Comparison of ENCODE assay signal across 8 mouse cellular contexts in the genomic region with DNA sequence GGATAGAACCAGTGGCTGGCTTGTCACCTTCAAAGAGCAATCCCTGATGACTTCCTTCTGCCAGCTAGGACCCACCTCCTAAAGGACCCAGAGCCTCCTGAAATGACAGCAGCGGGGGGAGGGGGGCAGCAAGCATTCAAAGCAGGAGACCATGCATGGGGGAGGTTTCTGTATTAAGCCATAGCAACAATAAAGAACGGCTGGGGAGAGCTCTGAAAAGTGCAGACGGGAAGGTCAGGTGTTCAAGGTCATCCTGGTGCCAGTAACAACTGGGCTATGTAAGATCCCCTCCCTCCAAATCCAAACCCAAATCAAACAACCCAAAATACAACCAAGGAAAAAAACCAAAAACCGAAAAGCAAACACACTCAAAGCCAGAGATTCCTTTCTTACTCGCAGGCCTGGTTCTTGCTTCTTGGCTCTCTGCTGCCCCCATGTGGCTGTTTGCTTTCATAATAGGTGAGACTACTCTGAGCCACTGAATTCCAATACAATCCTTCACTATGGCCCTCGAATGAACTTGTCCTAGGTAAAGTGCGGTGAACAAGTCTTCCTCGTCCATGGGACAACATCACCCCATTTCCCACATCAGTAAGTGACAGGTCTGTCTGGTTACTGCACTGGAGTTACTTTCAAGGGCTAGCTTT. TPM values are rescaled to one million over a fixed set of nuclear protein-coding genes. Genes with fewer than 3 reads are reported as not detected.
A peak's percentile ranks its signal among the peaks of the same experiment; 100 is the strongest.
DNase-seq lines count a peak whose midpoint lies in the region; ATAC-seq and TF ChIP-seq lines count a peak whose summit lies in the region.

No protein-coding gene starts in this region.

- ATAC-seq in activated CD4-positive, CD25-positive, alpha-beta regulatory T cell, adult 4 months: peak; percentile 54
- peak; percentile 69 for ATAC-seq in common myeloid progenitor, adult 5-6 weeks (replicated peaks; ENCODE audit: low read depth, poor library complexity, severe bottlenecking)
- peak; percentile 68 for ATAC-seq in megakaryocyte-erythroid progenitor cell, adult 5-6 weeks (replicated peaks; ENCODE audit: low FRiP score, low TSS enrichment, poor library complexity, severe bottlenecking)

- TF ChIP-seq CTCF in left cerebral cortex, adult 2 months (IDR thresholded peaks at IDR 0.05): peak; percentile 84

- peak; percentile 47 for DNase-seq in gastrocnemius, postnatal 25 days
- peak; percentile 96 for DNase-seq in induced T-regulatory cell, adult 2 months (ENCODE audit: low read depth)
- DNase-seq in left cerebral cortex, adult 2 months (ENCODE audit: extremely low spot score in 1 of 2, low spot score in 2 of 2): peak; percentile 81 to 88
- peak; percentile 75 for DNase-seq in right cerebral cortex, postnatal 25 days
- DNase-seq in urinary bladder, postnatal 25 days (ENCODE audit: low spot score): peak; percentile 95

- H3K27ac ChIP-seq in left cerebral cortex, adult 2 months: no peak overlapping the region

- H3K4me3 ChIP-seq in left cerebral cortex, adult 2 months: no peak overlapping the region

- intact Hi-C loops in left cerebral cortex, adult 2 months (cut with DNase I): loop anchor here (1.0 to 10.0 kb wide), 4 partner anchors 169 to 452 kb away; partner anchors contain the start of gene Olfr1380

RNA-seq across cellular contexts. Expression of gene Olfr1396, which starts 11.5 kb away (rescaled TPM):
- polyA plus RNA-seq in activated CD4-positive, CD25-positive, alpha-beta regulatory T cell, adult 4 months (2017; shearing (Covaris generic)): under 1 TPM; 0.15 to 0.37 TPM
- not detected in 2 replicates for total RNA-seq in common myeloid progenitor, adult 5-6 weeks (2017)
- not detected for total RNA-seq in gastrocnemius, postnatal 25 days (2021)
- not detected for total RNA-seq in left cerebral cortex, adult 2 months (2021)
- total RNA-seq in megakaryocyte-erythroid progenitor cell, adult 5-6 weeks (2014; fragmentation: Nextera tagmentation): not detected in 2 replicates
- not detected in 2 replicates for total RNA-seq in megakaryocyte-erythroid progenitor cell, adult 5-6 weeks (2017)

RNA-seq across cellular contexts. Expression of gene Ifi47, which starts 26.8 kb away (rescaled TPM):
- polyA plus RNA-seq in activated CD4-positive, CD25-positive, alpha-beta regulatory T cell, adult 4 months (2017; shearing (Covaris generic)): 100 to 1,000 TPM; 399 to 513 TPM
- 58.3 and 68.1 TPM in 2 replicates for total RNA-seq in common myeloid progenitor, adult 5-6 weeks (2017)
- 1 to 10 TPM in 1 of 2 experiments, under 1 TPM in 1; 0.56 to 1.1 TPM for total RNA-seq in gastrocnemius, postnatal 25 days (2021)
- under 1 TPM; 0.45 to 0.68 TPM for total RNA-seq in left cerebral cortex, adult 2 months (2021)
- 28.1 and 33.1 TPM in 2 replicates for total RNA-seq in megakaryocyte-erythroid progenitor cell, adult 5-6 weeks (2014; fragmentation: Nextera tagmentation)
- total RNA-seq in megakaryocyte-erythroid progenitor cell, adult 5-6 weeks (2017): 31.3 and 32.6 TPM in 2 replicates

RNA-seq across cellular contexts. Expression of gene Olfr1395, which starts 38.9 kb away (rescaled TPM):
- polyA plus RNA-seq in activated CD4-positive, CD25-positive, alpha-beta regulatory T cell, adult 4 months (2017; shearing (Covaris generic)): under 1 TPM in 1 of 2 experiments, not detected in 1; 0.12 TPM
- not detected in 2 replicates for total RNA-seq in common myeloid progenitor, adult 5-6 weeks (2017)
- total RNA-seq in gastrocnemius, postnatal 25 days (2021): not detected
- not detected for total RNA-seq in left cerebral cortex, adult 2 months (2021)
- total RNA-seq in megakaryocyte-erythroid progenitor cell, adult 5-6 weeks (2014; fragmentation: Nextera tagmentation): not detected in 2 replicates
- total RNA-seq in megakaryocyte-erythroid progenitor cell, adult 5-6 weeks (2017): not detected in 2 replicates

RNA-seq across cellular contexts. Expression of gene Tgtp2, which starts 39.2 kb away (rescaled TPM):
- 100 to 1,000 TPM; 351 to 409 TPM for polyA plus RNA-seq in activated CD4-positive, CD25-positive, alpha-beta regulatory T cell, adult 4 months (2017; shearing (Covaris generic))
- 190 and 320 TPM in 2 replicates for total RNA-seq in common myeloid progenitor, adult 5-6 weeks (2017)
- under 1 TPM; 0.28 to 0.38 TPM for total RNA-seq in gastrocnemius, postnatal 25 days (2021)
- total RNA-seq in left cerebral cortex, adult 2 months (2021): under 1 TPM in 1 of 2 experiments, not detected in 1; 0.50 TPM
- 29.8 and 46.3 TPM in 2 replicates for total RNA-seq in megakaryocyte-erythroid progenitor cell, adult 5-6 weeks (2014; fragmentation: Nextera tagmentation)
- total RNA-seq in megakaryocyte-erythroid progenitor cell, adult 5-6 weeks (2017): 234 and 352 TPM in 2 replicates

RNA-seq across cellular contexts. Expression of gene Olfr1394, which starts 51.0 kb away (rescaled TPM):
- polyA plus RNA-seq in activated CD4-positive, CD25-positive, alpha-beta regulatory T cell, adult 4 months (2017; shearing (Covaris generic)): not detected
- not detected in 2 replicates for total RNA-seq in common myeloid progenitor, adult 5-6 weeks (2017)
- total RNA-seq in gastrocnemius, postnatal 25 days (2021): not detected
- total RNA-seq in left cerebral cortex, adult 2 months (2021): not detected
- total RNA-seq in megakaryocyte-erythroid progenitor cell, adult 5-6 weeks (2014; fragmentation: Nextera tagmentation): not detected in 2 replicates
- total RNA-seq in megakaryocyte-erythroid progenitor cell, adult 5-6 weeks (2017): not detected in 2 replicates

Comparison
In these comparisons a context has a peak if more than half of its experiments do, and no peak if none do; other contexts are left out.
1. RNA of gene Ifi47, which starts 26.8 kb away (total RNA-seq): 58.3 to 68.1 TPM in common myeloid progenitor, adult 5-6 weeks and 28.1 to 33.1 TPM in megakaryocyte-erythroid progenitor cell, adult 5-6 weeks; 0.56 to 1.1 TPM in gastrocnemius, postnatal 25 days and 0.45 to 0.68 TPM in left cerebral cortex, adult 2 months; every median in the first group is over 10 times any median in the second.
2. Peak in every context shown above with its lines, with median percentiles within 50 percentile points of each other: ATAC-seq and DNase-seq.